Mouse (Mus musculus) limb, embryonic 11.5 days (tissue): Measurements from ENCODE around the gene Tmem270. TPM values are rescaled to one million over a fixed set of nuclear protein-coding genes. Genes with fewer than 3 reads are reported as not detected.
A peak's percentile ranks its signal among the peaks of the same experiment; 100 is the strongest.

ENCODE experiments used
- ATAC-seq: fragments of 200-750 bp; cut with Nextera tagmentation; 2 replicates; pipeline ENCODE4 v1.8.0; 2017; ENCODE audit warnings: low read depth; ENCODE audit not compliant: insufficient number of reproducible peaks, low FRiP score, low TSS enrichment
- DNase-seq: peaks from one replicate; pipeline ENCODE4 v3.0.0-alpha.2; 2015; ENCODE audit warnings: low spot score
- H3K27ac ChIP-seq: fragments of 300-500 bp; sonication (generic); replicated peaks from 2 replicates; pipeline ENCODE4 v1.5.1; 2014; ENCODE audit warnings: low read depth, mild to moderate bottlenecking, low read length
- H3K27me3 ChIP-seq: fragments of 300-500 bp; sonication (generic); 2 replicates; pipeline ENCODE4 v1.6.1; 2014; ENCODE audit warnings: mild to moderate bottlenecking, low read length, mixed read lengths; ENCODE audit not compliant: control insufficient read depth, insufficient read depth
- H3K36me3 ChIP-seq: fragments of 300-500 bp; sonication (generic); 2 replicates; pipeline ENCODE4 v1.6.1; 2014; ENCODE audit warnings: mild to moderate bottlenecking, low read length, moderate library complexity, mixed read lengths; ENCODE audit not compliant: control insufficient read depth, insufficient read depth
- H3K4me1 ChIP-seq: fragments of 300-500 bp; sonication (generic); 2 replicates; pipeline ENCODE4 v1.6.1; 2014; ENCODE audit warnings: low read length, mixed read lengths; ENCODE audit not compliant: control insufficient read depth, insufficient read depth
- H3K4me2 ChIP-seq: fragments of 300-500 bp; sonication (generic); 2 replicates; pipeline ENCODE4 v1.6.1; 2014; ENCODE audit warnings: low read depth, mild to moderate bottlenecking, moderate library complexity; ENCODE audit not compliant: severe bottlenecking
- H3K4me3 ChIP-seq: fragments of 300-500 bp; sonication (generic); 2 replicates; pipeline ENCODE4 v1.5.1; 2014; ENCODE audit warnings: low read depth, low read length
- H3K9ac ChIP-seq: fragments of 300-500 bp; sonication (generic); 2 replicates; pipeline ENCODE4 v1.6.1; 2014; ENCODE audit warnings: mild to moderate bottlenecking, low read length
- H3K9me3 ChIP-seq: fragments of 300-500 bp; sonication (generic); 2 replicates; pipeline ENCODE4 v1.6.1; 2016; ENCODE audit warnings: low read length; ENCODE audit not compliant: control insufficient read depth
- WGBS: fragments of 180-500 bp; shearing (Covaris S2); extraction: QIAGEN DNeasy Blood & Tissue Kit; methylation state at CpG from one replicate; pipeline ENCODE4 v1.1.7; 2014; 5-methylcytosine and 5-hydroxymethylcytosine counted together
- polyA plus RNA-seq: library from polyadenylated mRNA; unstranded; fragments of >200 nt; fragmentation: Nextera tagmentation; extraction: Ambion mirVana; gene quantifications from 2 replicates; pipeline ENCODE4 v1.2.1, GENCODE M21; 2014

The Tmem270 gene
- polyA plus RNA-seq, 1 experiment from 2014 or later = not detected

DNA sequence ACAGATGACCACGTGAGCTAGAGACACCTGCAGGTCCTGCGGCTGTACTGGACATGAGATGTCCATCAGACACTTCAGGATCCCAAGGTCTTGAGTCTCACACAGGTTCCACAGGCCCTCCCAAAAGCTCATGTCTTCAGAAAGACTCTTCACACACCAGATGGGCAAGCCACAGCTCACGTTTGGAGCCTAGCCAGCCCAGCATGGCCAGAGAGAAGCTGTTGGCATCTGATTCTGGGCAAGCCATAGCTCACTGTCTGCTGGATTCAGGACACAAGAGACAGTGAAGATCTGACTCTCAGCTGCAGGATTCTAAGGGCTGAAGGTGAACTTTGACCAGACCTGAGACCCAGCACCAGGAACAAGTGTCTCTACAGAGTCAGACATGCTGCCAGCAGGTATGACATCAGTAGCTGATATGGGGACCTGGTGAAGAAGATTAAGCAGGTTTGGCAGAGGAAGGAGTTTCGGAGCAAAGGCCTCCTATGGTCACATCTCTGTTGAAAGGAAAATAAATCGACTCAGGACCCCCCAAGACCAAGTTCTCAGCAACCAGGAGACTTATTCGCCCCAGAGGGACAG, 13.7 kb upstream of the Tmem270 start:
- no peak for ATAC-seq
- Histone ChIP-seq H3K4me1 (no peaks in the 10 kb centered on the region), H3K27me3 (no peaks in the 10 kb centered on the region), H3K4me3 (no peak overlapping the region), H3K9me3 (no peaks in the 10 kb centered on the region), H3K9ac (no peak overlapping the region), H3K36me3 (no peaks in the 10 kb centered on the region), H3K4me2 (no peak overlapping the region), H3K27ac (no peak overlapping the region)
- WGBS = 79% methylated on average over 6 of the region's 6 CpGs
- DNase-seq = no peak

GRCm38 (mm10) chr5:134919097-134919496, 12.6 kb upstream of the Tmem270 start:
- no peak overlapping the region for H3K9ac ChIP-seq

GRCm38 (mm10) chr5:134918071-134918832, 11.7 kb upstream of the Tmem270 start:
- no peaks in the 10 kb centered on the region for H3K4me1 ChIP-seq
- ATAC-seq (no peak), DNase-seq (peak; percentile 65)
- no peak overlapping the region for H3K27ac ChIP-seq
- no peak overlapping the region for H3K4me2 ChIP-seq
- H3K9ac ChIP-seq = no peak overlapping the region
- no peaks in the 10 kb centered on the region for H3K36me3 ChIP-seq
- H3K9me3 ChIP-seq = no peaks in the 10 kb centered on the region
- no peaks in the 10 kb centered on the region for H3K27me3 ChIP-seq
- WGBS = 51% methylated on average over 16 of the region's 16 CpGs
- H3K4me3 ChIP-seq = no peak overlapping the region

More at GRCm38 (mm10) chr5:134919097-134919496, 12.6 kb upstream of the Tmem270 start:
- WGBS = 92% methylated on average over 3 of the region's 3 CpGs
- Histone ChIP-seq H3K4me1 (no peaks in the 10 kb centered on the region), H3K36me3 (no peaks in the 10 kb centered on the region), H3K27ac (no peak overlapping the region), H3K27me3 (no peaks in the 10 kb centered on the region), H3K4me2 (no peak overlapping the region), H3K4me3 (no peak overlapping the region), H3K9me3 (no peaks in the 10 kb centered on the region)
- no peak for DNase-seq
- ATAC-seq = no peak

DNA sequence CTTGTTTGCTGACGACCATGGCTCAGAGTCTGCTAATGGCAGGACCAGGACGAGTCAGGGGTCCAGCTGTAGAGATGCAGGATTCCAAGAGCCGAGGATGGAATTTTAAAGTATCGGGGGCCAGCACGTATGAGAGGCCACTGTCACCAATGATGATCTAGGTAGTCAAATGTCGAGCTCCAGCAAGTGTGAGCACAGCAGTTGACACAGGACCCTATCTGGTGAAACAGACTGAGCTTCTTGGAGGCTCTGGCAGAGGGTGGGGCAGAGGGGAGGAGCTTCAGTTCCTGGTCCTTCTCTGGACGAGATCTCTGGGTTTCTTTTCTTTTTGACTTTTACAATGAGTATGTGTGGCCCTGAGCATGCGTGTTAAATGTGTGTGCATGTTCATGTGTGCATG, 8.8 kb upstream of the Tmem270 start, which contains the start of gene Cldn13:
Gene Cldn13, minus strand, starts transcription at position 216 of the 400 bp plus-strand sequence.
- no peak within 1 kb of the TSS for H3K27ac ChIP-seq

GRCm38 (mm10) chr5:134914510-134914909, 8.0 kb upstream of the Tmem270 start:
- Histone ChIP-seq H3K4me2 (no peak overlapping the region), H3K4me3 (no peak overlapping the region), H3K4me1 (no peaks in the 10 kb centered on the region), H3K27me3 (no peaks in the 10 kb centered on the region), H3K27ac (no peak overlapping the region), H3K9ac (no peak overlapping the region), H3K9me3 (no peaks in the 10 kb centered on the region), H3K36me3 (no peaks in the 10 kb centered on the region)
- DNase-seq = no peak
- ATAC-seq = no peak
- WGBS = 79% methylated on average over 8 of the region's 8 CpGs

More for the DNA sequence above, 8.8 kb upstream of the Tmem270 start, which contains the start of gene Cldn13:
- H3K27me3 ChIP-seq = no peaks in the 10 kb centered on the region
- H3K4me3 ChIP-seq = no peak within 1 kb of the TSS
- WGBS = 81% methylated on average over 8 of the region's 8 CpGs
- no peak within 1 kb of the TSS for H3K9ac ChIP-seq
- no peak for ATAC-seq
- H3K4me2 ChIP-seq = no peak within 1 kb of the TSS
- no peaks in the 10 kb centered on the region for H3K36me3 ChIP-seq
- no peaks in the 10 kb centered on the region for H3K4me1 ChIP-seq
- no peak for DNase-seq
- H3K9me3 ChIP-seq = no peaks in the 10 kb centered on the region

DNA sequence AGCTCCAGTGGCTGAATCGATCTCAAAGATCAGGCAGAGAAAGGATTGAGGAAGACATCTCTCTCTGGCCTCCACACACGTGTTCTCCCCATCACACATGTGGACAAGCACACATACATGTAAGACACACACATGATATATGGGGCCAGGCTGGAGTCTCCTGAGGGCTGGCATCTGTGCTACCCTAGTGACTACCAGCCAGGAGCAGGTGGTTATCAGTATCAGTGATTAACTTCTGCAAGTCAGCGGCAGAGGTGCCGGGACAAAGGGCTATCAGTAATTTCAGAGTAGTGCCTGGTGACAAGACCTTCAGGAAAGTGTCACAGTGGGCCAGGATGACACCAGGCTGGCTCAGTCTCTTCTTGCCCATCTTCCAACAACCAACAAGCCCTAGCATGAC, 7.2 kb upstream of the Tmem270 start:
- Histone ChIP-seq H3K9me3 (no peaks in the 10 kb centered on the region), H3K4me1 (no peaks in the 10 kb centered on the region), H3K9ac (no peak overlapping the region; the same call in 1 of the 2 replicates), H3K27me3 (no peaks in the 10 kb centered on the region), H3K36me3 (no peaks in the 10 kb centered on the region), H3K4me2 (no peak overlapping the region), H3K27ac (no peak overlapping the region), H3K4me3 (no peak overlapping the region)
- ATAC-seq (no peak), DNase-seq (no peak)
- WGBS = 88% methylated on average over 4 of the region's 4 CpGs

DNA sequence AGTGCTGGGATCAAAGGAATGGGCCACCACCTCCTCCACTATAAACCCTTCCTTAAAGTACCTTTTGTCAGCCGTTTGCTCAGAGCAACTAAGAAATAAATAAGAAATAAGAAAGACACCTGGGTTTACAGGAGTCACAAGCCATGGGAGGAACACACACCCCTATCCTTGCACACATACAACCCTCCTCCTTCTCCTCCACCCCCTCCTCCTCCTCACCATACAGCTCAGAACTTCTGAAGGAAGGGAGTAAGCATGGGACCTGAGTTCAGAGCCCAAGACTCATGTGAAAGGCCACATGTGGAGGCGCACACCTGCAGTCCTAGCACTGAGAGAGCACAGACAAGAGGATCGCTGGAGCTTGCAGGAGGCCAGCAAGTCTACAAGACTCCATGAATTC, 6.8 kb upstream of the Tmem270 start:
- Histone ChIP-seq H3K27me3 (no peaks in the 10 kb centered on the region), H3K9ac (no peak overlapping the region), H3K4me1 (no peaks in the 10 kb centered on the region), H3K4me3 (no peak overlapping the region), H3K27ac (no peak overlapping the region), H3K9me3 (no peaks in the 10 kb centered on the region), H3K4me2 (no peak overlapping the region), H3K36me3 (no peaks in the 10 kb centered on the region)
- 69% methylated on average over 3 of the region's 3 CpGs for WGBS
- ATAC-seq (no peak), DNase-seq (no peak)

GRCm38 (mm10) chr5:134911901-134912300, 5.4 kb upstream of the Tmem270 start:
- no peaks in the 10 kb centered on the region for H3K9me3 ChIP-seq

More at GRCm38 (mm10) chr5:134911901-134912300, 5.4 kb upstream of the Tmem270 start:
- ATAC-seq (no peak), DNase-seq (no peak)
- Histone ChIP-seq H3K4me1 (no peaks in the 10 kb centered on the region), H3K27ac (no peak overlapping the region), H3K4me3 (no peak overlapping the region), H3K36me3 (no peaks in the 10 kb centered on the region), H3K27me3 (no peaks in the 10 kb centered on the region), H3K4me2 (no peak overlapping the region), H3K9ac (no peak overlapping the region)
- WGBS = 90% methylated on average over 2 of the region's 2 CpGs
